Mouse (Mus musculus): ENCODE data around the gene Cnih3. TPM values are rescaled to one million over a fixed set of nuclear protein-coding genes. Genes with fewer than 3 reads are reported as not detected.

Gene Cnih3
- polyA plus RNA-seq, 1 experiment from 2014 or later = not detected

GRCm38 (mm10) chr1:181503471-181503870 is 151.0 kb downstream of the Cnih3 start:
- no peaks in the 10 kb centered on the region for H3K27me3 ChIP-seq (ENCODE audit: insufficient read depth, low read length)
- H3K27ac ChIP-seq (ENCODE audit: low read depth) = no peak overlapping the region
- no peak for DNase-seq
- TF ChIP-seq EP300 (IDR thresholded peaks at IDR 0.05; ENCODE audit: low read depth) = no peak
- no peak for TF ChIP-seq CTCF (IDR thresholded peaks at IDR 0.05; ENCODE audit: low read depth)
- no peak overlapping the region for H3K4me2 ChIP-seq (ENCODE audit: low read depth, low read length)
- 68% methylated on average over 2 of the region's 2 CpGs for WGBS (ENCODE audit: insufficient replicate concordance)
- no peak overlapping the region for H3K4me3 ChIP-seq (ENCODE audit: low read depth, low read length)
- H3K4me1 ChIP-seq (ENCODE audit: insufficient read depth) = no peaks in the 10 kb centered on the region
- H3K36me3 ChIP-seq (replicated peaks; ENCODE audit: insufficient read depth, low read length) = no peaks in the 10 kb centered on the region
- H3K9me3 ChIP-seq (ENCODE audit: low read length) = no peaks in the 10 kb centered on the region
- no peak for ATAC-seq
- no peak overlapping the region for H3K9ac ChIP-seq (replicated peaks)

DNA sequence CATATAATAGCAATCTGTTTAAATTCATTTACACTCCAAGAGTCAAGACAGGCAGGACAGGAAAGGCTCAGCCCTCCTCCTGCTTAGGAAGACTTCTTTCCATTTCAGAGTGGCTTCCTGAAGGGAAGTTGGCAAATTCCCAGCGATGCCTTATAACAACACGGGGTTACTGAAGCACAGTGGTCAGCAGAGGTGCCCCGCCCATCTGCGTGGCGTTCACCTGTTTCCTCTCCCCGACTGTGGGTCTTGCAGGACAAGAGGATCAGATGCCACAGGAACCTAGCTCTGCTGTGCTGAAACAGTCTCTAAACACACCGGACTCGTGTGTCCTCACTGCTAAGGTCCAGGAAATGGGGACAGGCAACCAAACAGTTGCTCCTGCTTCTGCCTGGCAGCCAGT is 152.9 kb downstream of the Cnih3 start:
- H3K27ac ChIP-seq (ENCODE audit: low read depth) = no peak overlapping the region
- 18% methylated on average over 8 of the region's 8 CpGs for WGBS (ENCODE audit: insufficient replicate concordance)
- no peaks in the 10 kb centered on the region for H3K36me3 ChIP-seq (replicated peaks; ENCODE audit: insufficient read depth, low read length)
- H3K9ac ChIP-seq (replicated peaks) = no peak overlapping the region
- no peaks in the 10 kb centered on the region for H3K27me3 ChIP-seq (ENCODE audit: insufficient read depth, low read length)
- H3K4me2 ChIP-seq (ENCODE audit: low read depth, low read length) = no peak overlapping the region
- no peaks in the 10 kb centered on the region for H3K9me3 ChIP-seq (ENCODE audit: low read length)
- DNase-seq (no peak), ATAC-seq (no peak)
- TF ChIP-seq EP300 (IDR thresholded peaks at IDR 0.05; ENCODE audit: low read depth) (no peak), CTCF (IDR thresholded peaks at IDR 0.05; ENCODE audit: low read depth) (no peak)
- H3K4me3 ChIP-seq (ENCODE audit: low read depth, low read length) = no peak overlapping the region
- H3K4me1 ChIP-seq (ENCODE audit: insufficient read depth) = no peaks in the 10 kb centered on the region

Other genes with a start within 250 kb of the Cnih3 start
- 5.9 and 7.8 TPM in 2 replicates for gene Nvl, start 208.4 kb upstream of the Cnih3 start, polyA plus RNA-seq (2015; fragmentation: Nextera tagmentation; extraction: Ambion mirVana)
- gene Cnih4, start 207.9 kb upstream of the Cnih3 start, polyA plus RNA-seq (2015; fragmentation: Nextera tagmentation; extraction: Ambion mirVana) = 35.4 and 40.0 TPM in 2 replicates
- gene Wdr26, start 140.6 kb upstream of the Cnih3 start, polyA plus RNA-seq (2015; fragmentation: Nextera tagmentation; extraction: Ambion mirVana) = 39.4 and 40.1 TPM in 2 replicates
- gene Ccdc121, start 158.8 kb downstream of the Cnih3 start, polyA plus RNA-seq (2015; fragmentation: Nextera tagmentation; extraction: Ambion mirVana) = not detected in 2 replicates
- gene Dnah14, start 223.9 kb downstream of the Cnih3 start, polyA plus RNA-seq (2015; fragmentation: Nextera tagmentation; extraction: Ambion mirVana) = 2.4 and 2.7 TPM in 2 replicates